Mouse (Mus musculus) bone marrow, adult 2 months (tissue): ENCODE results near the gene Abcc10.

Experiments
- CTCF ChIP-seq: fragments of 200-500 bp; IDR thresholded peaks from 2 replicates; pipeline ENCODE4 v1.5.1; 2011; ENCODE audit warnings: low read length, control low read depth; ENCODE audit not compliant: control insufficient read depth, insufficient read depth
- POLR2A ChIP-seq: fragments of 200-500 bp; IDR thresholded peaks from 2 replicates; pipeline ENCODE4 v1.6.1; 2011; ENCODE audit warnings: low read depth, mild to moderate bottlenecking, control low read depth, low read length, borderline replicate concordance; ENCODE audit not compliant: control insufficient read depth

GRCm38 (mm10) chr17:46310515-46310914 is 17.6 kb downstream of the Abcc10 start:
- TF ChIP-seq CTCF (no peak), POLR2A (no peak)
